Mouse (Mus musculus): Measurements from ENCODE around the gene Inpp4b.

DNA sequence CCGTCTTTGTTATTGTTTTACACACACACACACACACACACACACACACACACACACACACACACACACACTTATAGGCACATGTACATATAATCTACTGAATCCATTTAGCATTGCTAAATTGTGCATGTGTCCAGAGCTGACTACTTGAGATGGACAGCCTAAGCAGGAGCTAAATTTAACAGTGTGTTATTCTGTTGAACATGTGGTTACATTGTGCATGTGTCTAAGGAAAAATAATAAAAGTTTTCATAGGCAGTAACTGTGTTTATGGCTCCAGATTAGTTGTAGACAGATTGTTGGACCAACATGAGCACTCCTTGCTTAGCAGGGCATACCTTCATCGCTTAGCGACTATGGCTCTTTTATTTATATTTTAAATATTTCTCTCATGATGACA lies 101.6 kb downstream of the Inpp4b start:
- TF ChIP-seq CTCF (IDR thresholded peaks at IDR 0.05; ENCODE audit: borderline replicate concordance, extremely low read depth, insufficient read depth, insufficient read length), result no peak
- TF ChIP-seq POLR2A (IDR thresholded peaks at IDR 0.05; ENCODE audit: borderline replicate concordance, extremely low read depth, insufficient read depth, insufficient read length, poor library complexity, severe bottlenecking), result no peak
